Mouse (Mus musculus) T-cell, adult 2 months (primary cell): ENCODE data around the gene Zfp800.

ENCODE experiments used
- DNase-seq: peaks from one replicate; pipeline ENCODE4 v3.0.0; 2022; ENCODE audit warnings: low spot score

Zfp800 gene

DNA sequence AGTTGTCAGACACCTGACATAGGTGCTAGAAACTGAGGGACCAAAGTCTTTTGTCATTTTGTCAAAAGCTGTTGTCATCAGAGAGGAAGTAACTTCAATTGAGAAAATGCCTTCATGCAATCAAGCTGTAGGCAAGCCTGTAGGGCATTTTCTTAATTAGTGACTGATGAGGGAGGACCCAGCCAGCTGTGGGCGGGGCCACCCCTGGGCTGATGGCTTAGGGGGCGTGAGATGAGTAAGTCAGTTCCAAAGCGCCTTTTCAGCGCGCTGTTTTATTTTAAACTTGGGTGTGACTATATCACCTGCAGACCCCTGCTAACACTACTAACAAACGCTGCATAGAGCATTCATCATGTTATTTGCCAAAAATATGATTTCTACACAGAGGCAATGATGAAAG is 195.0 kb downstream of the Zfp800 start:
- no peak for DNase-seq

DNA sequence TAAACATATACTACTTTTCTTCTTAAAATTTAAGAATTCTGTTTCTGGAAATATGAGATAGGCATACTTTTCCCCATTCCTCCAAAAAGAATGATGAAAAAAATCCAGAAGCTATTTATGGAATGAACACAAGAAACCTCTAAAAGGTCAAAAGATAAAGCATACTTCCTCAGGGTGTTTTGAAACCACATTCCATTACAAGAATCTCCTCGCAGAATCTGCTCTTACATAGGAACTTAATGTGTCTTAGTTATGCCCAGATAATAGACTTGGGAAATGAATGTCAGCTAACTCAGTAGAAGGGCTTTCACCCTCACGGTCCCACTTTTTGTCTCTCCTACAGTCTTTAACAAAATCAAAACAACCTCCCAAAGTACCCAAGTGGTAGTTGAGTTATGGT is 203.9 kb downstream of the Zfp800 start:
- DNase-seq = no peak

DNA sequence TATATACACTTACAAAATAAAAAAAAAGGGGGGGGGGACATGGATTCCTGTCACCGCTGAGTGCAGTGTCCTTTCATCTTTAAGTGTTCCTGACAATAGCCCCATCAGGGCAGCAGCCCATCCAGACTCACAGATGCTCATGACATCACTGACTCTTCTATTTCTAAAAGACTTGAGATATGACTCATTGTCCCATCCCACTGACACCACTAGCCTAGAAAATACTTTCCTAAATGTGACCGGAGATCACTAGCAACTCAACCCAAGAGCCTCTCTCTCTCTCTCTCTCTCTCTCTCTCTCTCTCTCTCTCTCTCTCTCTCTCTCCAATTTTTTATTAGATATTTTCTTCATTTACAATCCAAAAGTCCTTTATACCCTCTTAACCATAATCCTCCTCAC is 205.9 kb downstream of the Zfp800 start:
- no peak for DNase-seq
